Mouse (Mus musculus): ENCODE results near the gene Zfp512. TPM values are rescaled to one million over a fixed set of nuclear protein-coding genes. Genes with fewer than 3 reads are reported as not detected.
"Not testable (repeated sequence)": the region's sequence is repeated elsewhere in the genome, so short reads cannot be mapped to it uniquely, and the experiment has no call there.

Zfp512 gene
- polyA plus RNA-seq (2012; rRNA removed): 25.3 and 27.1 TPM in 2 replicates

DNA sequence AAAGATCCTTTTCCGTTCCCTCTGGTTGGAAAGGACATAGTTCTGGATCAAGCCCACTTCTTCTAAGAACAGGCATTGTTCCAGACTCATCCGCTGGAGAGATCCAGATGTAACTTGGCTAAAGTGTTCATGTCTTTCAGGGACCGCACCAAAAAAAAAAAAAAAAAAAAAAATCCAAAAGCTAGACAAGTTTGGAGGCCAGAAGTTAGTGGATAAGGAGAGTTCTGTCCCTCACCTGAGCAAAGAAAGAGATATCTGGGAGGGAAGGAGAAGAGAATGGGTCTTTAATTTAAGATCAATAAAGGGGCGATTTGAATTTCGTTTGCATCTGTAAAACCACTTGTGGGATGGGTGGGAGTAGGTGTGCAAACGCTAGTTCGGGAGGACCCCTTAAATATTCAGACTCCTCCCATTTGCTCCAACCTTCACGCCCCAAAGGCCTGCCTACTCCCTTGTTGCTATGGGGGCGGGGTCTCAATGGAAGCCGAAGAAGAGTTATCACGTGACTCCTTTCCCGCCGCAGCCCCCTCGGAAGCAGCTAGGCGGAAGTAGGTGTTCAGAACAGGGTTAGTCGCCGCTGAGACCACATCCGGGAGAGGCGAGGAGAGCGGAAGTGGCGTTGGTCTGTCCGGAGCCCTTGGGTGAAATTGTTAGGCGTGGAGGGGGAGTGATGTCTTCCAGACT is at the start of gene Zfp512:
Gene Zfp512, plus strand, starts transcription at position 554 of the 684 bp plus-strand sequence.
- WGBS: 10% methylated on average over 23 of the region's 23 CpGs
- no peaks in the 10 kb centered on the region for H3K27me3 ChIP-seq (ENCODE audit: control insufficient read depth, insufficient read depth, low read length)
- peaks cover 9% of the 10 kb centered on the region for H3K4me1 ChIP-seq (replicated peaks; ENCODE audit: control insufficient read depth, insufficient read depth, low read length)
- peak within 1 kb of the TSS; percentile 56; the same call in 1 of the 2 replicates for H3K27ac ChIP-seq (ENCODE audit: control insufficient read depth, insufficient read depth, low read length)
- DNase-seq: peak; percentile 94
- H3K36me3 ChIP-seq (ENCODE audit: control insufficient read depth, insufficient read depth, low read length): no peaks in the 10 kb centered on the region
- peak; percentile 50; the same call in 1 of the 2 replicates for TF ChIP-seq POLR2A (IDR thresholded peaks at IDR 0.05; ENCODE audit: control insufficient read depth, extremely low read depth, insufficient read depth, low read length, poor library complexity)
- 0 out of 2 replicates have a peak, but pooled peaks have one; percentile 31 for TF ChIP-seq CTCF (IDR thresholded peaks at IDR 0.05; ENCODE audit: borderline replicate concordance, control insufficient read depth, extremely low read depth, insufficient read depth, low read length, poor library complexity)
- H3K4me3 ChIP-seq (ENCODE audit: control insufficient read depth, insufficient read depth, low read length): peak within 1 kb of the TSS; percentile 59

DNA sequence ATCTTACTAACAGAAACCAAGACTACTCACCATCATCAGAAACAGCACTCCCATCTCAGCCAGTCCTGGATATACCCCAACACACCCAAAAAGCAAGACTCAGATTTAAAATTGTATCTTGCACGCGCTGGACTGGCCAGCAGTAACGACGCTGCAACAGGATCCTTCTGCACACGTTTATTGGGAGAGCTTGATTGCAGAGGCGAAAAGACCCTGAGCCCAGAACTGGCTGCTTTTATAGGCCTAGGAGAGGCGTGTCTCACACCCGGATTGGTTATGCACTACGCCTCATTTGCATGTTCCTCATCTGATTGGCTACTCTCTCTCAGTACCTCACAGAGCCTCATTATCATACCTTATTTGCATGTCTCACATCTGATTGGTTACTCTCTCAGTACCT is 17.5 kb upstream of the Zfp512 start:
- H3K4me3 ChIP-seq (ENCODE audit: control insufficient read depth, insufficient read depth, low read length); H3K36me3 ChIP-seq (ENCODE audit: control insufficient read depth, insufficient read depth, low read length); H3K27me3 ChIP-seq (ENCODE audit: control insufficient read depth, insufficient read depth, low read length); H3K27ac ChIP-seq (ENCODE audit: control insufficient read depth, insufficient read depth, low read length); H3K4me1 ChIP-seq (replicated peaks; ENCODE audit: control insufficient read depth, insufficient read depth, low read length); DNase-seq: not testable (repeated sequence)
- 95% methylated on average over 9 of the region's 9 CpGs for WGBS

DNA sequence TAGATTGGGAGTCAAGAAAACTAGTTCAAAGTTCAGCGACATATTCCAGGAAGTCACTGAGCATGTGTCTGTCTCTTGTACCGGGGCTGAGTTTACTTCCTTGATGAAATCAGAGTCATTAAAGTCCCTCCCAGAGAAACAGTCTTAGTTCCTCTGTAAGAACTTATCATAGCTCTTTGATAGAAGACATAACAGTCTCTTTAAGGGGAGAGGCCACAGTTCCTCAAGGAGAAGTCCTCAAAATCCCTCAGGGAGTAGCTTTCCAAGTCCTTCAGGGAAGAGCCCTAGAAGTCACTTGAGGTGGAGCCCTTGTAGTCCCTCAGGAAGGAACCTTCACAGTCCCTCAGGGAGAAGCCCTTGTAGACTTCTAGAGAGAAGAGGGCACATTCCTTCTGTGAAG is 895 bp upstream of the Zfp512 start:
- 24% methylated on average over 2 of the region's 2 CpGs for WGBS
- TF ChIP-seq POLR2A (IDR thresholded peaks at IDR 0.05; ENCODE audit: control insufficient read depth, extremely low read depth, insufficient read depth, low read length, poor library complexity): no peak
- TF ChIP-seq CTCF (IDR thresholded peaks at IDR 0.05; ENCODE audit: borderline replicate concordance, control insufficient read depth, extremely low read depth, insufficient read depth, low read length, poor library complexity): no peak

DNA sequence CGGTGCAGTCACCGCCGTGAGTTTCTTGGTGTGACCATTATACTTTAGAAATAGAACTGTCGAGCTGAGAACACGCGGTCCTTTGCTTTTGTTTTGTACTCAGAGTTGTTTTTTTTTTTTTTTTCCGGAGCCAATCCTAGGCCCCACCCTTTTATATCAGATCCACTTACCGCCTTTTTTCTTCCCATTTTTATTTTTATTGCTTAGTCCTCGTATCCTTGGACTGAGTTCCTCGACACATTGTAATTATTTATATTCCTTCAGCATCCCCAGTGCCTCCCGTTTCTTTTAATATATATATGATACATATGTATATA is 289 bp downstream of the Zfp512 start:
- Histone ChIP-seq H3K27ac (ENCODE audit: control insufficient read depth, insufficient read depth, low read length) (peak overlapping the region; percentile 31; the same call in 1 of the 2 replicates), H3K4me3 (ENCODE audit: control insufficient read depth, insufficient read depth, low read length) (peak overlapping the region; percentile 59), H3K27me3 (ENCODE audit: control insufficient read depth, insufficient read depth, low read length) (no peaks in the 10 kb centered on the region), H3K4me1 (replicated peaks; ENCODE audit: control insufficient read depth, insufficient read depth, low read length) (peaks cover 9% of the 10 kb centered on the region), H3K36me3 (ENCODE audit: control insufficient read depth, insufficient read depth, low read length) (no peaks in the 10 kb centered on the region)
- TF ChIP-seq CTCF (IDR thresholded peaks at IDR 0.05; ENCODE audit: borderline replicate concordance, control insufficient read depth, extremely low read depth, insufficient read depth, low read length, poor library complexity): no peak
- TF ChIP-seq POLR2A (IDR thresholded peaks at IDR 0.05; ENCODE audit: control insufficient read depth, extremely low read depth, insufficient read depth, low read length, poor library complexity): no peak
- under 1% methylated on average over 11 of the region's 11 CpGs for WGBS
- no peak for DNase-seq

More for the DNA sequence above, 895 bp upstream of the Zfp512 start:
- H3K36me3 ChIP-seq (ENCODE audit: control insufficient read depth, insufficient read depth, low read length): no peaks in the 10 kb centered on the region
- peak overlapping the region; percentile 1; the same call in 1 of the 2 replicates for H3K27ac ChIP-seq (ENCODE audit: control insufficient read depth, insufficient read depth, low read length)
- H3K27me3 ChIP-seq (ENCODE audit: control insufficient read depth, insufficient read depth, low read length): no peaks in the 10 kb centered on the region
- no peak overlapping the region for H3K4me3 ChIP-seq (ENCODE audit: control insufficient read depth, insufficient read depth, low read length)
- H3K4me1 ChIP-seq (replicated peaks; ENCODE audit: control insufficient read depth, insufficient read depth, low read length): peaks cover 9% of the 10 kb centered on the region
- peak; percentile 6 for DNase-seq

GRCm38 (mm10) chr5:31452886-31453410 is 717 bp downstream of the Zfp512 start:
- H3K36me3 ChIP-seq (ENCODE audit: control insufficient read depth, insufficient read depth, low read length): no peaks in the 10 kb centered on the region
- H3K4me1 ChIP-seq (replicated peaks; ENCODE audit: control insufficient read depth, insufficient read depth, low read length): peaks cover 9% of the 10 kb centered on the region
- TF ChIP-seq CTCF (IDR thresholded peaks at IDR 0.05; ENCODE audit: borderline replicate concordance, control insufficient read depth, extremely low read depth, insufficient read depth, low read length, poor library complexity): no peak
- TF ChIP-seq POLR2A (IDR thresholded peaks at IDR 0.05; ENCODE audit: control insufficient read depth, extremely low read depth, insufficient read depth, low read length, poor library complexity): no peak
- H3K27me3 ChIP-seq (ENCODE audit: control insufficient read depth, insufficient read depth, low read length): no peaks in the 10 kb centered on the region
- peak overlapping the region; percentile 48 for H3K4me3 ChIP-seq (ENCODE audit: control insufficient read depth, insufficient read depth, low read length)
- peak; percentile 8 for DNase-seq
- 7% methylated on average over 7 of the region's 7 CpGs for WGBS
- H3K27ac ChIP-seq (ENCODE audit: control insufficient read depth, insufficient read depth, low read length): peak overlapping the region; percentile 56; the same call in 1 of the 2 replicates

- H3K27ac ChIP-seq (ENCODE audit: control insufficient read depth, insufficient read depth, low read length): no peak overlapping the region
- H3K4me3 ChIP-seq (ENCODE audit: control insufficient read depth, insufficient read depth, low read length): no peak overlapping the region
- H3K4me1 ChIP-seq (replicated peaks; ENCODE audit: control insufficient read depth, insufficient read depth, low read length): no peaks in the 10 kb centered on the region
- H3K27me3 ChIP-seq (ENCODE audit: control insufficient read depth, insufficient read depth, low read length): no peaks in the 10 kb centered on the region
- H3K36me3 ChIP-seq (ENCODE audit: control insufficient read depth, insufficient read depth, low read length): peaks cover 49% of the 10 kb centered on the region
- TF ChIP-seq CTCF (IDR thresholded peaks at IDR 0.05; ENCODE audit: borderline replicate concordance, control insufficient read depth, extremely low read depth, insufficient read depth, low read length, poor library complexity) (no peak), POLR2A (IDR thresholded peaks at IDR 0.05; ENCODE audit: control insufficient read depth, extremely low read depth, insufficient read depth, low read length, poor library complexity) (no peak)
- WGBS: 82% methylated on average over 3 of the region's 3 CpGs
- DNase-seq: no peak
These were observed 15.6 kb downstream of the Zfp512 start for GRCm38 (mm10) chr5:31467798-31468197.
